Mouse (Mus musculus): ENCODE measurements around the gene Imp4. TPM values are rescaled to one million over a fixed set of nuclear protein-coding genes. Genes with fewer than 3 reads are reported as not detected.
A peak's percentile ranks its signal among the peaks of the same experiment; 100 is the strongest.
"Not testable (repeated sequence)": the region's sequence is repeated elsewhere in the genome, so short reads cannot be mapped to it uniquely, and the experiment has no call there.

The Imp4 gene
- 10 to 100 TPM; 31.2 to 31.4 TPM for total RNA-seq (2021)

- DNase-seq (ENCODE audit: extremely low spot score in 1 of 2, low spot score in 2 of 2): peak; percentile 97
- intact Hi-C loops (cut with DNase I): loop anchor here (10.0 kb wide), 1 partner anchor 145 kb away; no protein-coding TSS in a partner anchor
Observed at GRCm38 (mm10) chr1:34439215-34439960, at the start of gene Imp4, which contains the start of gene Ccdc115. Gene Imp4, plus strand, starts transcription at chr1:34439851. Gene Ccdc115, minus strand, starts transcription at chr1:34439672.

GRCm38 (mm10) chr1:34396321-34396720 lies 43.3 kb upstream of the Imp4 start:
- intact Hi-C loops (cut with DNase I): loop anchor here (5.0 kb wide), 1 partner anchor 74 kb away; no protein-coding TSS in a partner anchor
- no peak for DNase-seq (ENCODE audit: extremely low spot score in 1 of 2, low spot score in 2 of 2)

DNA sequence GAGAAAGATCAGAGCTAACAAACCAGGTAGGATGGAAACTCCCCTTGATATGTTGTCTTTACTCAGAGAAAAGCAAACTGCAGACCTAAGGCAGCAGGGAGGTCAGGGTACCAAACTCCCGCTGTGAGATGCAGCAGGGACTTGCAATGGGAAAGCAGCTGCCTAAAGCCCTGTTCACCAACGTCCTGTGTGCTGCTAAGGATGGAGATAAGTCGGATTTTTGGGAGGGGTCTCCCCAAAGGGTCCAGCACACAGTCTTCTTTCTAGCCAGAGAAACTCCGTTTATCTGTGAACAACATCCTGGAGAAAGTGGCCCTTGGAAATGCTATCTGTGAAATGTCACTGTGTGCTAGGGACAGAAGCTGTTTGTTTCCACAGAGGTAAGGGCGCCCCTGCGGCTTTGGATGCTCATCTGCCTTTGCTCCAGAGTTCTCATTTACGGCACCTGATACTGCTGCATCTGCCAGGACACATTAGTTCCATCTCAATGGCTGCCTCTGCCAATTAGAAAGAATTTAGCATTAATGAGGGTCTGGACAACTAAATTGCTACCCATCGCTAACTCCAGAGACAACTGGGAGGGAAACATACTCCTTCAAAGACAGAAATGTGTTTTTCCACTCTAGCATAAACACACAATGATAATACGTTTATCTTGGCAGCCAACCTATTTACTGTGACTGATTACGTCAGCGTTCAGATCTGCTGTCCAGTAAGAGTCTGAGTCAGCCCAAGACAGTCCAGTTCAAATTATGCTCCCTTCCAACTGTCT lies 40.3 kb upstream of the Imp4 start:
- intact Hi-C loops (cut with DNase I): loop anchor here (5.0 kb wide), 1 partner anchor 77 kb away; no protein-coding TSS in a partner anchor
- DNase-seq (ENCODE audit: extremely low spot score in 1 of 2, low spot score in 2 of 2): no peak

GRCm38 (mm10) chr1:34428466-34428865 lies 11.2 kb upstream of the Imp4 start:
- intact Hi-C loops (cut with DNase I): no loop called here
- DNase-seq (ENCODE audit: extremely low spot score in 1 of 2, low spot score in 2 of 2): no peak

- intact Hi-C loops (cut with DNase I): no loop called here
- DNase-seq (ENCODE audit: extremely low spot score in 1 of 2, low spot score in 2 of 2): no peak
Observed at GRCm38 (mm10) chr1:34429281-34429680, 10.4 kb upstream of the Imp4 start.

DNA sequence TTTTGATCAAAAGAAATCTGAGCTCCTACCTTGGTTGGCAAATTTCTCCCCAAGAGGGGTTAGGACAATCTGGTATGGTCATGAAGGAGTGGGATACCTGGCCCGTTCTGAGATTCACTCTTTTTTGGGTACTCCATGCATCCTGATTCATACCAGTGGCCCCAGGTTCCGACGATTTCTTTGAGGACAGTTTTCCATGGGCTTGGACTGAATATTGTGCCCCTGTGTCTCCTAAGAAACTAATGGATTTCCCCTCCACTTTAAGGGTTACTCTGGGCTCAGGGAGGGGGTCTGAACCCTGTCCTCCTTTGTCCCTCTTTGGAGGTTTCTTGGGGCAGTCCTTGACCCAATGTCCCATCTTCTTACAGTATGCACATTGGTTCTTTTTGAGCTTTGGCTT lies 8.7 kb upstream of the Imp4 start:
- no peak for DNase-seq (ENCODE audit: extremely low spot score in 1 of 2, low spot score in 2 of 2)
- intact Hi-C loops (cut with DNase I): loop anchor here (10.0 kb wide), 1 partner anchor 136 kb away; no protein-coding TSS in a partner anchor

- intact Hi-C loops (cut with DNase I): loop anchor here (10.0 kb wide), 1 partner anchor 137 kb away; no protein-coding TSS in a partner anchor
- DNase-seq (ENCODE audit: extremely low spot score in 1 of 2, low spot score in 2 of 2): no peak
Observed at GRCm38 (mm10) chr1:34431431-34431830, 8.2 kb upstream of the Imp4 start.

DNA sequence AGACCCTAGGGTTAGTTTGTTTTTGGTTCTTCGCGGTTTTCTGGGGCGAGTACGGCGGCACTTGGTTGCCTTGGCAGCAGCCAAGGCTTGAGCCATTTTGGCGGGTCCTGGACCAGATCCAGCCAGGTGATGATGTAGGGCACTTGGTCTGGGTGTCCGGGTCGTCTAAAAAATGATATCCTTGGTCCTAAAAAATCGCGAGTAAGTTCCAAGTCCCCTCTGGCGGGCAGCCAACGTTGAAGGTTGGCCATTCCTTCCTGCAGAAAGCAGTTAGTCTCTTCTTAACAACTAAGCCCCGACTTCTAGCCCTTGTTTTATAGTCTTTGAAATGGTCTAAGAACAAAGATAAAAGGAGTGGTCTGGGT lies 7.3 kb upstream of the Imp4 start:
- DNase-seq (ENCODE audit: extremely low spot score in 1 of 2, low spot score in 2 of 2): peak in 1 of 2 experiments; percentile 72

GRCm38 (mm10) chr1:34432776-34433481 lies 6.7 kb upstream of the Imp4 start:
- intact Hi-C loops (cut with DNase I): loop anchor here (10.0 kb wide), 1 partner anchor 138 kb away; no protein-coding TSS in a partner anchor
- DNase-seq (ENCODE audit: extremely low spot score in 1 of 2, low spot score in 2 of 2): peak in 1 of 2 experiments; percentile 53

More for the DNA sequence above, 7.3 kb upstream of the Imp4 start:
- intact Hi-C loops (cut with DNase I): loop anchor here (10.0 kb wide), 1 partner anchor 138 kb away; no protein-coding TSS in a partner anchor

- peak in 1 of 2 experiments; percentile 43 for DNase-seq (ENCODE audit: extremely low spot score in 1 of 2, low spot score in 2 of 2)
- intact Hi-C loops (cut with DNase I): loop anchor here (10.0 kb wide), 1 partner anchor 139 kb away; no protein-coding TSS in a partner anchor
Observed at GRCm38 (mm10) chr1:34433891-34434521, 5.6 kb upstream of the Imp4 start.

DNA sequence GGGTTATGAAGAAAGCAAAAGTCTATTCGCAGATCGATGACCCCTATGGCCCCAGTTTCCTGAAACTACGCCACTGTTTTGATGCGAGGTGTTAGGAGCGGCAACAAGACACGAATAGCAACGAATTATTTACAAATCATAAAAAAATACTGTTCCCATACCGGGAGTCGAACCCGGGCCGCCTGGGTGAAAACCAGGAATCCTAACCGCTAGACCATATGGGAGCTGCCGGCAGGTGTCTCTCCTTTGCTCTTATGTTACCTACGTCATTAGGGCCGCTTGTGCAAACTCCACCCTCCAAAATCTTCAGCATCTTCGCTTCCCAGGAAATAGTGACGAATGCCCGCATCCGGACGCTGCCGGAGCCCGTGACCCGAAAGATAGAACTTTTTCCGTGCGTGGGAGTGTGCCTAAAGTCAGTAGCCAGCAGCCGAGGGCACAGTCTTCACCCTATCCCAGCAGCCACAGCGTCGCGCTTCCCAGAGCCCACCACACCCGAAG lies 4.9 kb upstream of the Imp4 start:
- DNase-seq (ENCODE audit: extremely low spot score in 1 of 2, low spot score in 2 of 2): peak; percentile 83 to 89
- intact Hi-C loops (cut with DNase I): loop anchor here (10.0 kb wide), 1 partner anchor 140 kb away; no protein-coding TSS in a partner anchor

DNA sequence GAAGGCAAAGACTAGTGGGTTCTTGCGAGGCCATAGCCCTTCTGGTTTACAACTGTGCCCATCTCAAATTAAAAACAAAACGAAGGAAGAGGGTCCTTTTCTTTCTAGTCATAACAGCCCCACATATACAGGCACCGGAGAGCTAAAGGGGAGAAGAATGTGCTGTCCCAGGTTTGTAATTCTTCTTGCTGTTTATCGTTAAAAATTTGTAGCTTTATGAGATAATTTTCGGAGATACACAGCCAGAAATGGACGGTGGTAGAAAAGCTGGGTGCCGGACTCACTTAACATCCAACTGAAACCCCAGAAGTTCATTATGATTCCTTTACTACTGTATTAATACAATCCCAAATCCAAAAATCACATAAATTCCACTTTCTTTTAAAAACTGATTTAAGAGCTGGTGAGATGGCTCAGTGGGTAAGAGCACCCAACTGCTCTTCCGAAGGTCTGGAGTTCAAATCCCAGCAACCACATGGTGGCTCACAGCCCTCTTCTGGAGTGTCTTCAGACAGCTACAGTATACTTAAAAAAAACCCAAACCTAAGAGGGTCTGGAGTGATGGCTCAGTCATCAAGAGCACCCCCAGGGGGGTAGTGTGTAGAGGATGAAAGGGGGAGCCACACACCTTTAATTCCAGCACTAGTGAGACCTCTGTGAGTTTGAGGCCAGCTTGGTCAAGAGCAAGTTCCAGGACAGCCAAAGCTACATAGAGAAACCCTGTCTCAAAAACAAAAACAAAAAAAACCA lies 4.1 kb upstream of the Imp4 start:
- no peak for DNase-seq (ENCODE audit: extremely low spot score in 1 of 2, low spot score in 2 of 2)
- intact Hi-C loops (cut with DNase I): loop anchor here (10.0 kb wide), 1 partner anchor 141 kb away; no protein-coding TSS in a partner anchor

DNA sequence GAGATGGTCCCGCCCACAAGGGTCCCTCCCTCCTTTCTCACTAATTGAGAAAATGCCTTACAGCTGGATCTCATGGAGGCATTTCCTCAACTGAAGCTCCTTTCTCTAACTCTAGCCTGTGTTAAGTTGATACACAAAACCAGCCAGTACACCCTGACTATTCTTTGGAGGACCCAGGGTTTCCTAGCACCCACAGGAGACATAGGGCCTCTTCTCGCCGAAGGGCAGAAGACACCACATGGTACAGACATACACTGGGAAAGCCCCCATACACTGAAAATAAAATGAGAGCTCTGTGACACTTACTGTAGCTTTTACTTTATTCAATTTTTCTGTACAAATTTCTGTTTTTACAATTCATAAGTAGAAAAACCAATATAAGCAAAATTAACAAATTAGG lies 3.3 kb upstream of the Imp4 start:
- DNase-seq (ENCODE audit: extremely low spot score in 1 of 2, low spot score in 2 of 2): no peak

GRCm38 (mm10) chr1:34437366-34437765 lies 2.3 kb upstream of the Imp4 start:
- not testable (repeated sequence) for DNase-seq (ENCODE audit: extremely low spot score in 1 of 2, low spot score in 2 of 2)
- intact Hi-C loops (cut with DNase I): loop anchor here (10.0 kb wide), 1 partner anchor 143 kb away; no protein-coding TSS in a partner anchor

More for the DNA sequence above, 3.3 kb upstream of the Imp4 start:
- intact Hi-C loops (cut with DNase I): loop anchor here (10.0 kb wide), 1 partner anchor 142 kb away; no protein-coding TSS in a partner anchor

DNA sequence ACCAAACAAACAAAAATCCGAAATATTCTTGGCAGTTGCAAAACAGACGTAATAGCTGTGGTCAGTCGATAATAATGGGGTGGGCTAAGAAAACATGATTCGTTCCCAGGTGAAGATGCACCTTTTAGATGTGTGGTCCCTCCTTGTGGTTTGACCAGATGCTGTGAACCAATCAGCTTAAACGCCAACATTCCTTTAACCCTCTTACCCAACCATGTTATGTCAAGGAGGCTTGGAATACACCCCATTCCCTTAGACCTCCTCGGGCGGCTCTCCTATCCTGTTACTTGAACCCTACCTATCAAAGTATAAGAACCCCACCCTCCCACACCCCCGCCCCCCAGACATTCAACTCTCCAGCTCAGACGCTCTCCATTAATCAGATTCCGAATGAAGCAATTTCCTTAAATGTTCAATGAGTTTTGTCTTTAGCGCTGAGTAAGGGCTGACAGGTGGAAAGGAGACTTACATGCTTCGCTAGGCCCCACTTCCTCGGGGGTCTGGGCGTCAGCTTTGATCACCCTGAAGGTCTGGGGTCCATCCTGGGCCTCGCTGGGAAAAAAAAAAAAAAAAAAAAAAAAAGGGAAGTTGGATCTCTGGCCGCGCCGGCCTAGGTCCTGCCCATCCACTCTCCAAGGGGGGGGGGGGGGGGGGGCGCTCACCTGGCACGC lies 1.1 kb upstream of the Imp4 start:
- intact Hi-C loops (cut with DNase I): loop anchor here (10.0 kb wide), 1 partner anchor 144 kb away; no protein-coding TSS in a partner anchor
- DNase-seq (ENCODE audit: extremely low spot score in 1 of 2, low spot score in 2 of 2): no peak

DNA sequence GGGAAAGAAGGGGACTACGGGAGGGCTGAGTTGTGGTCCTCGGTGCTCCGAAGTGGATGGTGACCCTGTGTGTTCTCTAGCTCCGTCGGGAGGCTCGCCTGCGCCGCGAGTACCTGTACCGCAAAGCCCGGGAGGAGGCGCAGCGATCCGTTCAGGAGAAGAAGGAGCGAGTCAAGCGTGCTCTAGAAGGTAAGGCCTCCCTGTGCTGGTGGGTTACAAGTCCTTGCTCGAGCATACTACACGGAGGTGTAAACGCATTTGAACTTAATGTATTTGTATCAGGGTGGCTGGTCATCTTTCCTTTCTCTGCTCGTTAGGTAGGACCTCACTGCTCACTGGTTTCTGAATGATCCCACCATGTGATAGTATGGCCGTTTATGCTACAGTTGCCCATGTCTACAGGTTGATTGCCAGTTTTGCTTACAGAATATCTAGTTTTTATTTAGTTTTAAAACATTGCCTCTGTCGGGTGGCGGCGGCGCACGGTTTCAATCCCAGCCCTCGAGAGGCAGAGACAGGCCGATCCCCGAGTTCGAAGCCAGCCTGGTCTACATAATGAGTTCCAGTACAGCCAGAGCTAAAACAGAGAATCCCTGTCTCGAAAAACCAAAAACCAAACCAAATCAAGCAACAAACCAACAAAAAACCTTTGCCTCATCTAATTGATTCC lies 445 bp downstream of the Imp4 start:
- peak in 1 of 2 experiments; percentile 39 for DNase-seq (ENCODE audit: extremely low spot score in 1 of 2, low spot score in 2 of 2)
- intact Hi-C loops (cut with DNase I): loop anchor here (10.0 kb wide), 1 partner anchor 145 kb away; no protein-coding TSS in a partner anchor
